In genomic region chr15:102316263-102316662, GRCm38 (mm10) we compare ENCODE assay signal across 9 mouse cellular contexts. TPM values are rescaled to one million over a fixed set of nuclear protein-coding genes. Genes with fewer than 3 reads are reported as not detected.
DNase-seq lines count a peak whose midpoint lies in the region; ATAC-seq lines count a peak whose summit lies in the region.
"Had no signal": no experiment of that assay in that cellular context is flagged by ENCODE, and none has a peak within 500 bp of the region (broad histone marks: within the 10 kb centered on the region; RNA-seq: fewer than 3 reads in every experiment).

No protein-coding gene starts in this region.

- peaks cover 31% of the 10 kb centered on the region for H3K36me3 ChIP-seq in midbrain, embryonic 11.5 days (ENCODE audit: control insufficient read depth, insufficient read depth, low read length)
- H3K36me3 ChIP-seq in midbrain, embryonic 16.5 days (ENCODE audit: control insufficient read depth, insufficient read depth, low read length), result no peaks in the 10 kb centered on the region
- peaks cover 40% of the 10 kb centered on the region for H3K36me3 ChIP-seq in limb, embryonic 11.5 days (ENCODE audit: control insufficient read depth, insufficient read depth, low read length)

- ATAC-seq in midbrain, embryonic 11.5 days (ENCODE audit: low FRiP score), result no peak
- ATAC-seq in midbrain, embryonic 16.5 days, result no peak; the same call in 1 of the 2 replicates
- no peak for ATAC-seq in limb, embryonic 11.5 days (ENCODE audit: insufficient number of reproducible peaks, low FRiP score, low TSS enrichment, low read depth)

- no peaks in the 10 kb centered on the region for H3K9me3 ChIP-seq in midbrain, embryonic 11.5 days (ENCODE audit: control insufficient read depth, low read length)
- no peaks in the 10 kb centered on the region for H3K9me3 ChIP-seq in midbrain, embryonic 16.5 days (replicated peaks; ENCODE audit: control insufficient read depth, low read length, poor library complexity, severe bottlenecking)
- H3K9me3 ChIP-seq in limb, embryonic 11.5 days (ENCODE audit: control insufficient read depth, low read length), result no peaks in the 10 kb centered on the region
- H3K9me3 ChIP-seq: neural tube, embryonic 12.5 days had no signal

- no peaks in the 10 kb centered on the region for H3K4me1 ChIP-seq in midbrain, embryonic 11.5 days (ENCODE audit: control insufficient read depth, insufficient read depth, low read length)
- no peaks in the 10 kb centered on the region for H3K4me1 ChIP-seq in midbrain, embryonic 16.5 days (ENCODE audit: control insufficient read depth, insufficient read depth, low read length)
- H3K4me1 ChIP-seq in limb, embryonic 11.5 days (ENCODE audit: control insufficient read depth, insufficient read depth, low read length), result no peaks in the 10 kb centered on the region
- H3K4me1 ChIP-seq: neural tube, embryonic 12.5 days had no signal

- no peak overlapping the region for H3K27ac ChIP-seq in midbrain, embryonic 11.5 days (ENCODE audit: low read depth, low read length)
- no peak overlapping the region for H3K27ac ChIP-seq in midbrain, embryonic 16.5 days (ENCODE audit: low read length)
- H3K27ac ChIP-seq in limb, embryonic 11.5 days (replicated peaks; ENCODE audit: low read depth, low read length), result no peak overlapping the region
- H3K27ac ChIP-seq: neural tube, embryonic 12.5 days had no signal

- WGBS in midbrain, embryonic 11.5 days, result 91% methylated on average over 6 of the region's 6 CpGs
- WGBS in midbrain, embryonic 16.5 days, result 85% methylated on average over 6 of the region's 6 CpGs
- WGBS in limb, embryonic 11.5 days, result 93% methylated on average over 6 of the region's 6 CpGs

- peak; percentile 86 for DNase-seq in midbrain, embryonic 11.5 days (ENCODE audit: low spot score, missing footprints)
- peak; percentile 79 for DNase-seq in R1 (ENCODE audit: low read depth, low spot score)
- DNase-seq in embryo, embryonic 10 days (ENCODE audit: low spot score), result peak; percentile 73
- peak; percentile 76 for DNase-seq in heart, postnatal 4 days
- peak; percentile 65 for DNase-seq in limb, embryonic 11.5 days (ENCODE audit: low spot score)
- DNase-seq in retina, embryonic 14.5 days (ENCODE audit: low spot score), result peak; percentile 76
- no peak for DNase-seq in yolk sac, embryonic 10.5 days (ENCODE audit: low spot score)

- no peak overlapping the region for H3K4me3 ChIP-seq in midbrain, embryonic 11.5 days (ENCODE audit: low read depth, low read length)
- no peak overlapping the region for H3K4me3 ChIP-seq in midbrain, embryonic 16.5 days (ENCODE audit: low read depth, low read length)
- no peak overlapping the region for H3K4me3 ChIP-seq in limb, embryonic 11.5 days (ENCODE audit: low read depth, low read length)
- H3K4me3 ChIP-seq: neural tube, embryonic 12.5 days had no signal

- H3K4me2 ChIP-seq in midbrain, embryonic 11.5 days, result no peak overlapping the region
- no peak overlapping the region for H3K4me2 ChIP-seq in midbrain, embryonic 16.5 days (ENCODE audit: low read length)
- H3K4me2 ChIP-seq in limb, embryonic 11.5 days (ENCODE audit: low read depth, severe bottlenecking), result no peak overlapping the region
- H3K4me2 ChIP-seq: neural tube, embryonic 12.5 days had no signal

- H3K27me3 ChIP-seq in midbrain, embryonic 11.5 days (ENCODE audit: control insufficient read depth, insufficient read depth, low read length), result no peaks in the 10 kb centered on the region
- no peaks in the 10 kb centered on the region for H3K27me3 ChIP-seq in midbrain, embryonic 16.5 days (ENCODE audit: control insufficient read depth, insufficient read depth, low read depth, low read length)
- H3K27me3 ChIP-seq in limb, embryonic 11.5 days (ENCODE audit: control insufficient read depth, insufficient read depth, low read length), result no peaks in the 10 kb centered on the region
- H3K27me3 ChIP-seq: neural tube, embryonic 12.5 days had no signal

- no peak overlapping the region for H3K9ac ChIP-seq in midbrain, embryonic 11.5 days (ENCODE audit: low read length)
- no peak overlapping the region for H3K9ac ChIP-seq in midbrain, embryonic 16.5 days (ENCODE audit: low read depth, low read length)
- no peak overlapping the region for H3K9ac ChIP-seq in limb, embryonic 11.5 days (ENCODE audit: low read length)
- H3K9ac ChIP-seq: neural tube, embryonic 12.5 days had no signal

RNA-seq across cellular contexts. Expression of gene Pfdn5, which starts 9.7 kb away (rescaled TPM):
- 404 and 408 TPM in 2 replicates for polyA plus RNA-seq in midbrain, embryonic 11.5 days (2014; fragmentation: Nextera tagmentation; extraction: Ambion mirVana)
- polyA plus RNA-seq in midbrain, embryonic 16.5 days (2015; fragmentation: Nextera tagmentation; extraction: Ambion mirVana), result 479 TPM in 2 replicates
- 100 to 1,000 TPM; 334 to 351 TPM for total RNA-seq in heart, postnatal 4 days (2021)
- polyA plus RNA-seq in limb, embryonic 11.5 days (2014; fragmentation: Nextera tagmentation; extraction: Ambion mirVana), result 463 and 490 TPM in 2 replicates

RNA-seq across cellular contexts. Expression of gene Myg1, which starts 15.2 kb away (rescaled TPM):
- 97.8 and 99.5 TPM in 2 replicates for polyA plus RNA-seq in midbrain, embryonic 11.5 days (2014; fragmentation: Nextera tagmentation; extraction: Ambion mirVana)
- 89.1 and 91.2 TPM in 2 replicates for polyA plus RNA-seq in midbrain, embryonic 16.5 days (2015; fragmentation: Nextera tagmentation; extraction: Ambion mirVana)
- total RNA-seq in heart, postnatal 4 days (2021), result 10 to 100 TPM; 31.8 to 37.3 TPM
- 122 and 133 TPM in 2 replicates for polyA plus RNA-seq in limb, embryonic 11.5 days (2014; fragmentation: Nextera tagmentation; extraction: Ambion mirVana)

RNA-seq across cellular contexts. Expression of gene Espl1, which starts 20.2 kb away (rescaled TPM):
- polyA plus RNA-seq in midbrain, embryonic 11.5 days (2014; fragmentation: Nextera tagmentation; extraction: Ambion mirVana), result 29.4 and 33.3 TPM in 2 replicates
- polyA plus RNA-seq in midbrain, embryonic 16.5 days (2015; fragmentation: Nextera tagmentation; extraction: Ambion mirVana), result 4.0 and 4.7 TPM in 2 replicates
- total RNA-seq in heart, postnatal 4 days (2021), result 10 to 100 TPM; 23.2 to 28.2 TPM
- polyA plus RNA-seq in limb, embryonic 11.5 days (2014; fragmentation: Nextera tagmentation; extraction: Ambion mirVana), result 43.3 and 46.9 TPM in 2 replicates

RNA-seq across cellular contexts. Expression of gene Aaas, which starts 34.3 kb away (rescaled TPM):
- polyA plus RNA-seq in midbrain, embryonic 11.5 days (2014; fragmentation: Nextera tagmentation; extraction: Ambion mirVana), result 76.5 and 82.5 TPM in 2 replicates
- polyA plus RNA-seq in midbrain, embryonic 16.5 days (2015; fragmentation: Nextera tagmentation; extraction: Ambion mirVana), result 30.2 and 31.1 TPM in 2 replicates
- 10 to 100 TPM; 29.2 to 30.0 TPM for total RNA-seq in heart, postnatal 4 days (2021)
- polyA plus RNA-seq in limb, embryonic 11.5 days (2014; fragmentation: Nextera tagmentation; extraction: Ambion mirVana), result 115 and 116 TPM in 2 replicates

RNA-seq across cellular contexts. Expression of gene Mfsd5, which starts 37.0 kb away (rescaled TPM):
- polyA plus RNA-seq in midbrain, embryonic 11.5 days (2014; fragmentation: Nextera tagmentation; extraction: Ambion mirVana), result 50.8 and 53.0 TPM in 2 replicates
- 58.7 and 59.8 TPM in 2 replicates for polyA plus RNA-seq in midbrain, embryonic 16.5 days (2015; fragmentation: Nextera tagmentation; extraction: Ambion mirVana)
- 10 to 100 TPM; 21.1 to 22.7 TPM for total RNA-seq in heart, postnatal 4 days (2021)
- polyA plus RNA-seq in limb, embryonic 11.5 days (2014; fragmentation: Nextera tagmentation; extraction: Ambion mirVana), result 58.5 and 62.8 TPM in 2 replicates
